ENCODE assay signal across 12 mouse cellular contexts in the genomic region with DNA sequence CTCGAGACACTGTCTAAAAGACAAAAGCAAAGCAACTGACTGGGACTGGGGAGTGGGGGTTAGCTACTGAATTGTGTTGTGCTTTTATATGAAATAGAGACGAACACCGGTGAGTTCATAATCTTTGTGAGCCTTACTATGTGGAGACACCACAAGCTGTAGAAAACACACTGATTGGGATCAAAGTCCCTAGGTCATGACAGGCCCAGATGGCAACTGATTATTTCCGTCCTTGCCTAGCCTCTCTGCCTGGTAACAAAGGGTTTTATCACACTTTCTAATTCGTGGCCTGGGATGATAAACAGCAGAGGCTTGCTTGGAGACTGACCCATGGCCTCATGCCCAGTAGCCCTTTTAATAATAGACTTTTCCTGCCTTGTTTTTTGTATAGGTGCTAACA.
DNase-seq lines count a peak whose midpoint lies in the region; TF ChIP-seq lines count a peak whose summit lies in the region.
"Had no signal": no experiment of that assay in that cellular context is flagged by ENCODE, and none has a peak within 500 bp of the region (broad histone marks: within the 10 kb centered on the region; RNA-seq: fewer than 3 reads in every experiment).

No protein-coding gene starts in this region.

- no peak for DNase-seq in gastrocnemius, adult 2 months
- no peak for DNase-seq in gastrocnemius, postnatal 14 days
- DNase-seq in kidney, postnatal 10 days = peak; percentile 17
- DNase-seq in kidney, postnatal 4 days = no peak
- DNase-seq in lung, postnatal 14 days = peak; percentile 27
- no peak for DNase-seq in cerebellum, adult 11 months
- DNase-seq in liver = no peak
- DNase-seq: adrenal gland, adult 8-10 months; embryo, embryonic 11 days; thymus, postnatal 25 days had no signal

- peak overlapping the region; percentile 16; the same call in 1 of the 2 replicates for H3K27ac ChIP-seq in gastrocnemius, adult 2 months
- H3K27ac ChIP-seq in bone marrow macrophage, adult 2 months (ENCODE audit: insufficient read depth, low read depth, low read length) = peak overlapping the region; percentile 95
- H3K27ac ChIP-seq: limb, embryonic 13.5 days had no signal

- TF ChIP-seq CTCF in gastrocnemius, adult 2 months (IDR thresholded peaks at IDR 0.05) = no peak
- TF ChIP-seq CTCF in bone marrow macrophage, adult 2 months (IDR thresholded peaks at IDR 0.05; ENCODE audit: low read depth, low read length) = no peak

- no peak overlapping the region for H3K4me3 ChIP-seq in gastrocnemius, adult 2 months
- no peak overlapping the region for H3K4me3 ChIP-seq in bone marrow macrophage, adult 2 months (ENCODE audit: insufficient read depth, low read length)
- H3K4me3 ChIP-seq: limb, embryonic 13.5 days had no signal

- intact Hi-C loops in gastrocnemius, adult 2 months (cut with DNase I) = no loop called here
- intact Hi-C loops in gastrocnemius, postnatal 14 days (cut with DNase I; ENCODE audit: low total_unique reads) = no loop called here

- TF ChIP-seq POLR2A in bone marrow macrophage, adult 2 months (IDR thresholded peaks at IDR 0.05; ENCODE audit: borderline replicate concordance, low read depth, low read length) = no peak

- H3K4me1 ChIP-seq in bone marrow macrophage, adult 2 months (ENCODE audit: control insufficient read depth, insufficient read depth, low read length) = peaks cover 60% of the 10 kb centered on the region

Comparison
In these comparisons a context has a peak if more than half of its experiments do, and no peak if none do; other contexts are left out.
1. DNase-seq: peak in kidney, postnatal 10 days (single experiment) and lung, postnatal 14 days (single experiment); none in gastrocnemius, adult 2 months (single experiment), gastrocnemius, postnatal 14 days (single experiment), kidney, postnatal 4 days (0 of 2), cerebellum, adult 11 months (single experiment) and liver (single experiment).